In genomic region chr14:12400116-12400515, GRCm38 (mm10) we compare ENCODE assay signal across 19 mouse cellular contexts. TPM values are rescaled to one million over a fixed set of nuclear protein-coding genes. Genes with fewer than 3 reads are reported as not detected.
"Had no signal": no experiment of that assay in that cellular context is flagged by ENCODE, and none has a peak within 500 bp of the region (broad histone marks: within the 10 kb centered on the region; RNA-seq: fewer than 3 reads in every experiment).

No protein-coding gene starts in this region.

- DNase-seq: liver, postnatal 0 days; lung, adult 2 months; lung, postnatal 14 days; lung, postnatal 36 days; right cerebral cortex, postnatal 14 days; thymus, adult 18-20 months; thymus, postnatal 14 days; thymus, postnatal 36 days had no signal

- H3K9ac ChIP-seq: liver, postnatal 0 days; lung, embryonic 15.5 days; midbrain, embryonic 13.5 days; midbrain, embryonic 15.5 days; neural tube, embryonic 12.5 days had no signal

- H3K4me3 ChIP-seq: lung, embryonic 15.5 days; megakaryocyte, embryonic 14.5 days; midbrain, embryonic 13.5 days; midbrain, embryonic 15.5 days; neural tube, embryonic 12.5 days had no signal

- H3K4me1 ChIP-seq: lung, embryonic 15.5 days; megakaryocyte, embryonic 14.5 days; midbrain, embryonic 13.5 days; midbrain, embryonic 15.5 days; neural tube, embryonic 12.5 days had no signal

- H3K4me2 ChIP-seq: lung, embryonic 15.5 days; midbrain, embryonic 11.5 days; midbrain, embryonic 13.5 days; midbrain, embryonic 15.5 days; neural tube, embryonic 12.5 days had no signal

- H3K27ac ChIP-seq: lung, embryonic 15.5 days; macrophage; midbrain, embryonic 13.5 days; midbrain, embryonic 15.5 days; neural tube, embryonic 12.5 days had no signal

- H3K36me3 ChIP-seq: lung, embryonic 15.5 days; midbrain, embryonic 13.5 days; neural tube, embryonic 12.5 days had no signal

- H3K27me3 ChIP-seq: lung, embryonic 15.5 days; megakaryocyte, embryonic 14.5 days had no signal

- H3K9me3 ChIP-seq: lung, embryonic 15.5 days; megakaryocyte, embryonic 14.5 days; midbrain, embryonic 13.5 days; midbrain, embryonic 15.5 days; neural tube, embryonic 12.5 days had no signal

- ATAC-seq: liver, postnatal 0 days; lung, postnatal 0 days; midbrain, embryonic 13.5 days; midbrain, embryonic 15.5 days had no signal

RNA-seq across cellular contexts. Expression of gene Fezf2, which starts 52.1 kb away (rescaled TPM):
- polyA plus RNA-seq: liver, postnatal 0 days; lung, adult 2 months; lung, postnatal 0 days; macrophage; neural tube, embryonic 12.5 days; neural tube, embryonic 14.5 days; stomach, embryonic 14.5 days; stomach, embryonic 16.5 days had no signal
